Mouse (Mus musculus) liver, embryonic 14.5 days (tissue): ENCODE data around the gene Cxcl14.

Experiments used
- CTCF ChIP-seq: IDR thresholded peaks from 2 replicates; pipeline ENCODE4 v1.5.1; 2016; ENCODE audit warnings: antibody characterized with exemption, low read depth, control low read depth
- EP300 ChIP-seq: IDR thresholded peaks from 2 replicates; pipeline ENCODE4 v1.6.1; 2016; ENCODE audit warnings: antibody characterized with exemption, low read depth

- TF ChIP-seq CTCF (no peak), EP300 (no peak)
Measured at GRCm38 (mm10) chr13:56329769-56330168, 33.4 kb upstream of the Cxcl14 start.
